Mouse (Mus musculus): ENCODE results near the gene Myom1.

The Myom1 gene

DNA sequence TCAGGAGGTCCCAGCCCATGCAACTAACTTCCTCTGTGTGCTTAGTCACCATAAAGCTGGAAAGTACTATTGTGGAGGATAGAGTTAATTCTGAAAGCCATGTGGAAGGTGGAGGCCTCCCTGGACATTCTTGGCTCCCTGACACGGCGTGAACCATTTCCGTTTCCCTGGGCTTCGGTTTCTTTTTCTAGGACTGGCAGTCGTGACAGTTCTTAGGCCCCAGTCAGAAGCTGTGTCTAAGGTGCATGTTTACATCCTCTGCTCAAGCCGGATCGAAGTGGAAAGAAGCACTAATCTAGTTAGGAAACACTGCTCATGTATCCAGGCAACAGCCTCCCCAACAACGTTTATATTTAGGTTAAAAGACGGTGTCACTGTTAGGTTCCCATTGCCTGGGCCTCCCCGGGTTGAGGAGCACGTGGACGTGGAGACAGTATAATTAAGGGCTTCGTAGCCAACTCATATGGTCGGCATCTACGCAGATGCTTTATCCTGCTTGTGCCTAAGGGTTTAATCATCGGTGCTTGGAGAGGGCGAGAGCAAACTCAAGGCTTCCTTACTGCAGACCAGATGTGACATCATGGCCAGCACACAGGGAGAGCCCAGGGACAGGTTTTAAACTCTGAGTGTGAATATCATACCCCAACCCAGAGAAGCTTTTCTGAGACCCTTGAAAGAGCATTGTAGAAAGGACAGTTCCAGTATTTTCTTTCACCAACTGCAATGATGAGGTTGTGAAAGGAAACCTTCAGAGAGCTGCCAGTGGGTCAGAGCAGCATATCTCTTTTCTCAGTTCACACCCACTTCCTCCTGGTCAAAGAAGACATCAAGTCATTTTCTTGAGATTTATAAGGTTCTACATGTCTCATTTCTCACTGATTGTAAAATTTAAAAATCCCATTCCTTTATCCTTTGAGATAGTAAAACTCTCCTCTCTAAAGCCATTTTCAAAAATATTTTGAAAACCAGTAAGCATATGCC, 100.4 kb downstream of the Myom1 start:
- peak; percentile 48 for DNase-seq (ENCODE audit: low read depth, low spot score)

DNA sequence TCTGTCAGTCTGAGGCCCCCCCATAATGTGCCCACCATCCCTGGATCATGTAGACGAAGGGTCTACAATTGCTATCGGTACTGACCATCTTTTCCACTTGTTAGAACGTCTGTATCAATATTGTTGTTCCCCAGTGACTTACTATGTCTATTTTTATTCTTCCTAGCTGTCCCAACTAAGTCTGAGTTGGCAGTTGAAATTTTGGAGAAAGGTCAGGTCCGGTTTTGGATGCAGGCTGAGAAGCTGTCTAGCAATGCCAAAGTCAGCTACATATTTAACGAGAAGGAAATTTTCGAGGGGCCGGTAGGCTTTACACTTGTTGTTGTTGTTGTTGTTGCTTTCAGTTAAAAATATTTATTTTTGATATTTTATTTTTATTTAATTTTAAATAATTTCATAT, 102.9 kb downstream of the Myom1 start:
- DNase-seq (ENCODE audit: low read depth, low spot score) = no peak

- no peak for DNase-seq (ENCODE audit: low read depth, low spot score)
These were observed 103.8 kb downstream of the Myom1 start for GRCm38 (mm10) chr17:71106250-71106649.

GRCm38 (mm10) chr17:71110753-71111265, 108.4 kb downstream of the Myom1 start:
- peak; percentile 61 for DNase-seq (ENCODE audit: low read depth, low spot score)

DNA sequence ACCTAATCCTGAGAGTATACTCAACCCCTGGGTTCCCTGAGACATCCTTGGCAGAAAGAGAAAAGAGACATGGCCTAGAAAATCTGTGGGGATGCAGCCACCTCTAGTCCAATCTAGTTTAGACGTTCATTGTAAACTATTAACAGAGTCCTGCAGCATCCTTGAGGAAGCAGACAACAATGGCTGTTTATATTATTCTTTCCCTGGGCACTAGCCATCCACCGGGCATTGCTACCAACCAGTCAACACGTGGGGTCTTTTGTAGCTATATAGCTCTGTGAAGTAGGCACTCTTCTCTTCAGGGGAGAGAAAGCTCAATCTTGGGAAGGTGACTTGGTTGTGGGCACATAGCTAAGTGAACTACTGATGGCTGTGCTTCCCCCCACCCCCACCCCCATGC, 110.3 kb downstream of the Myom1 start:
- no peak for DNase-seq (ENCODE audit: low read depth, low spot score)

DNA sequence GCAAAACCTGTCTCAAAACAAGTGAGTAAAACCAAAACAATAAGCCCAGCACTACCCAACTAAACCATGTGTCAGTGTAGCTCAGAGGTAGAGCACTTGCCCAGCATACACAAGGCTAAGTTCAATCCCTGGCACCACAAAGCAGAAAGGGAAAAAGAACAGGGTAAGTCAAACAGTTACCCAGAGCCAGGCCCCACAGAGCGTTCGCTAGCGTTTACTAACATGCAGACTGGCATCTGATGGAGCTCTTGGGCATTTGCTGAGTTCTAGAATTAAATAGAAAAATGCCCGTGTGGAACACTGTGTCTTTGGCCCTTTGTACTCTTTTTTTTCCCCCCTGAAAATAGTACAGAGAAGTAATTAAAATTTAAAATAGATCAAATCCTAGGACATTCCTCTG, 111.8 kb downstream of the Myom1 start:
- DNase-seq (ENCODE audit: low read depth, low spot score) = no peak

DNA sequence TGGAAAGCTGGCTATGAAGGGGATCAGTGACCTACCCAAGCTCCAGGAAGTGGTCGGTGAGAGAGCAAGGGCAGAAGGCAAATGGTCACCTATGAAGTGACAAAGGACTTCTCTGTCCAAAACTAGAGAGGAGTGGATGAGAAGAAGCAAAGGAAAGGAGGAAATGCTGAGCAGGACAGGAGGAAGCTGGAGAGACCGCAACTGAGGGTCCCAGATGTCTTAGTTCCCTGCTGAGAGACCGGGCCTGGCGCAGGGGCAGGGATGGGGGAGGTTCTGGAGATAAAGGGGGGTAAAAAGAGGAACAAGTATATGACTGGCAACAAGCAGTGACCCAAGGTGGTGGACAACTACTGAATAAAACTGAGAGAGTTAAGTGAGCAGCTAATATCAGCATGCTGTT, 115.5 kb downstream of the Myom1 start:
- DNase-seq (ENCODE audit: low read depth, low spot score) = no peak

DNA sequence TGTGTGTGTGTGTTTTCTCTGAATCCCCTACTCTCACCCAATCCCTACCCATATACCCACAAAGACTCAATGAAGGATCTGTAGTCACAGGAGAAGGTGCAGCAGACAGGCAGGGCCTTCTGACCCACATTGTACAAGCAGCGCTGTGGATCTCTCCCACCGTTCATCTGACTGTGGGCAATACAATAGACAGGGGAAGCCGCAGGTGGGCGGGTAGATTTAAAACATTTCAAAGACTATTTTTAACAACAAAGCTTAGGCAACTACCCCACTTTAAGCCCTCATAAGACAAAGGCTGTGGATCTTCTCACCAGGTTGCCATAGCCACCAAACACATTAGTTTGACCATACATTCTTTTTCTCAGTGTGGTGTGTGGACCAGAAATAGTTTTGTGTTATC, 116.2 kb downstream of the Myom1 start:
- no peak for DNase-seq (ENCODE audit: low read depth, low spot score)

DNA sequence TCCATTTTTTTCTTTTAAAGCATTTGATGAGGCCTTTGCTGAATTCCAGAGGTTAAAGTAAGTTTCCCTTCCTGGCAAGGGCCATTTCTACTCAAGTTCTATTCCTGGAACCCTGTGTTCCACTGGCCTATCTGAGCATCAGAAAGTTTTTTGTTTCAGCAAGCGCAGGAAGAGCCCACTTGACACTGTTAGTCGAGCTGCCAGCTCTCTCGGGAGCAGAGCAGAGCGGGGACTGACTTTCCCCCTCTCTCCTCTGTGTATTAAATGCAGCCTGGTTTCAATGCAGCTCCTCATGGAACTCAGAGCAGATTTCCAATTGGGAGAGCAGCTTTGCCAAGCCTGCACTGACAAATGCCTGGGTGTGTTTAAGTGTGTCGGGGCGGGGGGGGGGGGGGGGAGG, 118.2 kb downstream of the Myom1 start:
- no peak for DNase-seq (ENCODE audit: low read depth, low spot score)

DNA sequence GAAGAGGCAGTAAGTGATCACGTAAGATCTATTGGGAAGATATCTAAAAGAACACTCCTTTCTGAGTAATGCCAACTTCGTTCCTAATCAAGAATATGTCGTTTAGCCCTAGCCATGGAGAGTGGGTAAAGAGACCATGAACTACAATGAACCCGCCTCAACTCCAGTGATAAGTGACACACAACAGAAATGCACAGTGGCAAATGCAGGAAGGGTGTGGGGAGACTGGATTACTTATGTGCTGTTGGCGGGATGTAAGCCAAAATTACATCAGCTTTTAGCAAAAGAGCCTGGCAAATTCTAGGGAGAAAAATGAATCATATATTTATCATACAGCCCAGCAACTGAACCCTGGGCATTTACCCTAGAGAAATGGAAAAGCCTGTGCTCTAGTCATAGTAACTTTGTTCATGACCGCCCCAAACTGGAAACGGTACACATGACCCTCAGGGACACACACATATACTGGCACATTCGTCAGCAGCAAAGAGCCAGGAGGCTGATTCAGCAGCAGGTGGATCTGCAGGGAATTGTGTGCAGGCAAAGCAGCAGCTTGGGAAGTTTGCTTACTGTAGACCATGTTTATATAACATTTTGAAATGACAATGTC, 121.7 kb downstream of the Myom1 start:
- no peak for DNase-seq (ENCODE audit: low read depth, low spot score)

- no peak for DNase-seq (ENCODE audit: low read depth, low spot score)
These were observed 122.2 kb downstream of the Myom1 start for GRCm38 (mm10) chr17:71124674-71125073.

DNA sequence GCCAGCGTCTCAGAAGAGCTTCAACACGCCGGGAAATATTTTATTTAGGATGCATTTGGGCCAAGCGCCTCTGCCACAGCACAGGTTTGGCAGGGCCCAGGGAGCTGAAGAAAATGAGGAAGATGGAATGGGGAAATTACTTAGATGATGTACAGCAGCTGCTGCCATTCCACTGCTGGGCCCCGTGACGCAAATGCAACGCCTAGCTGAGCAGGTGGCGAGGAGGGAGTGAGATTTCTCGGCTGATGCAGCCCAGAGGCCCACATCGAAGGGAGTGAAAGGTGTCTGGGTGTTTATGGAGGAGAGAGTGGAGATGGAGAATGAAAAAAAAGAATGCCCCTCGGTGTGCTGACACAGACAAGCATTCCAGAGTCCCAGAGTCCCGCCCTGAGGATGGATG, 123.1 kb downstream of the Myom1 start:
- no peak for DNase-seq (ENCODE audit: low read depth, low spot score)

DNA sequence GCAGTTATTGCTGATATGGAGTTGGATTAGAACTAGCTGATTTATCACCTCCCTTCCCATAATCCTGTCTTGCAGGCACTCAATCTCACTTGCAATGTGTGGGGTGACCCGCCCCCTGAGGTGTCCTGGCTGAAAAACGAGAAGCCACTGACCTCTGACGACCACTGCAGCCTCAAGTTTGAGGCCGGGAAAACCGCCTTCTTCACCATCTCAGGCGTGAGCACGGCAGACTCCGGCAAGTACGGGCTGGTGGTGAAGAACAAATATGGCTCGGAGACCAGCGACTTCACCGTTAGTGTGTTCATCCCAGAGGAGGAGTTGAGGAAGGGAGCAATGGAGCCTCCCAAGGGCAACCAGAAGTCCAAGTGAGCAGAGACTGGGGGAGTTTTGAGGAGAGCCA, 123.6 kb downstream of the Myom1 start:
- no peak for DNase-seq (ENCODE audit: low read depth, low spot score)

- no peak for DNase-seq (ENCODE audit: low read depth, low spot score)
These were observed 125.2 kb downstream of the Myom1 start for GRCm38 (mm10) chr17:71127464-71128110.

DNA sequence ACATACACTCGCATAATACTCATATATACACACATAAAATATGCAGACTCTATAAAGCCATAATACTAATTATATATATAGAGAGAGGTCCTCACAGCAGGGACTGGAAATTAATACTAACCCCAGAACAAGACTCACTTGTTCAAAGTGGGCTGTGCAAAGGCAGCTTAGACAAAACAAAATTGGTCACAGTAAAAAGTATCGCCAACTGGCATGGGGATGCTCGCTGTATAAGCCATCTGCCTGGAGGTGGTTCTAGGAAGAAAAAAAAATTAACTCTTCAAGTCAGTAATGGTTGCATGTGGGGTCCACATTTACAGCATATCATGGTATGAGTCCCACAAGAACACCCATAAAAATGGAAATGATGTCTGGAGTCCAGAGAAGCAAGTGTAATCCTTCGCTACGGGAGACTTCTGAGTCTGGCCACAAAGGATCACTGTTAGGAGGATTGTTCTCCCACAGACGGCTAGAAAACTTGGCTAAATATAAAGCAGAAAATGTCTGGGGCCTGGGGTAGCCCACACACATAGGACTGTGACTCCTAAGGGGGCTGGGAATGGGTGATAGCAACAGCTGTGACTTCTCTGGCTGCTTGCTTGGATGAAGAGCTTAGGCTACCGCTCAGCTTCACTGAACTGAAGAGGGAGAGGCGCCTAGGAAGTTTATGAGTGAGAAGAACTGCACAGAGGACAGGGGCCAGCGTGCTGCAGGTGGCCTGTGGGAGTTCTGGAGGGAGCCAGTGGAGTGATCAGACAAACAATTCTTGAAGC, 127.2 kb downstream of the Myom1 start:
- no peak for DNase-seq (ENCODE audit: low read depth, low spot score)

DNA sequence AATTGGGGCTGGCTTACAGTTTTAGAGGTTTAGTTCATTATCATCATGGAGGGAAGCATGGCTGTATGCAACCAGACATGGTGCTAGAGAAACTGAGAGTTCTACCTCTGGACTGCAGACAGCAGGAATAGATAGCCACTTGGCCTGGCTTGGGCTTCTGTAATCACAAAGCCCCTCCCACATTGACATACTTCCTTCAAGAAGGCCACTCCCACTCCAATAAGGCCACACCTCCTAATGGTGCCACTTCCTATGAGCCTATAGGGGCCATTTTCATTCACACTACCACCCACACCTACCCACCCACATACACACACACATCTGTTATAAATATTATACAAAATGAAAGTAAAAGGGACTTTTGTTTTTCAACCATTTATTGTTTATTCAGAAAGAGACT, 129.8 kb downstream of the Myom1 start:
- no peak for DNase-seq (ENCODE audit: low read depth, low spot score)

DNA sequence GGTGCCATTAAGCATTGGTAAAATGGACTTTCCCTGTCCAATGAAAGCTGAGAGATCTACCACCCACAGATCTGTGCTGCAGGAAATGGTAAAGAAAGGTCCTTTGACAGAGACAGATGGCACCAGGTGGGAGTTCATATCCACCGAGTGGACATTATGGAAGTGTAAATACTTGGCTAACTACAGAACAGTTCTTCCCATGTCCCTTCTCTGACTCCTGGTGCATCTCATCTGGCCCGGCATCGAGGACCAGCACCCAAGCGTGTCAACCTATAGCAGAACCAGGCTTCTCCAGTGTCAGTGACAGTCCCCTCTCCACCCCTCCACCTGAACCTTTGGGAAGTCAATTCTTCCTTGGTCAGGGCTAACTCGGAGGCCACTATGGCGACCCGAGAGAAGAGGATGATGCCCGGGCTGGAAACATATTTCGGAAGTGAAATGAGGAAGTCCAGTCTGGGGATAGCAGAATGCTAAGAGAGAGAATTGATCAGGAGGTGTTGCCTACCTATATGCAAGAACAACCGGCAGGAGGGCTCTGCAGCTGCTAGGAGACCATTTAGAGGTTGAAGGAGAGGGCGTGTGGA, 130.5 kb downstream of the Myom1 start:
- no peak for DNase-seq (ENCODE audit: low read depth, low spot score)

DNA sequence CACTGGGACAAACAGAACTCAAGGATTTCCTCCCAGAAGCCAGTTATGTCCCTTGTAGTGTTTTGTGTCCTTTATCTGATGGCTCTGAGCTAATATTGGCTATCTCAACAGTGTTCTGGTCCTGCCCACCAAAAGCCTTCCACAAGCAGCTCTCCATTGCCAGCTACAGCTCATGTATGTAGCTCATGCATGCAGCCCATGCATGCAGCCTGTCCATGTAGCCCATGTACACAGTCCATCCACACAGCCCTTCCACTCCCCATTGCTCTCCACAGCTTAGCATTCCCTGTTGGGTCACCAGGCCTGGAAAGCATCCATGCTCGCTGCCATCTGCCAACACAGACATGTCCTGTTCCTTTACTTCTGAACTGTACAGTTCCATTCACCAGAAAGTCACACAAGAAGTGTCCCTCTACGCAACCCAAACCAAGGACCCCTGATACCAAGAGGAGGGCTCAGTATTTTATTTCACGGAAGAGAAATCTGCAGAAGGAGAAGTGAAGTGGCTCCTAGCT, 132.1 kb downstream of the Myom1 start:
- no peak for DNase-seq (ENCODE audit: low read depth, low spot score)

DNA sequence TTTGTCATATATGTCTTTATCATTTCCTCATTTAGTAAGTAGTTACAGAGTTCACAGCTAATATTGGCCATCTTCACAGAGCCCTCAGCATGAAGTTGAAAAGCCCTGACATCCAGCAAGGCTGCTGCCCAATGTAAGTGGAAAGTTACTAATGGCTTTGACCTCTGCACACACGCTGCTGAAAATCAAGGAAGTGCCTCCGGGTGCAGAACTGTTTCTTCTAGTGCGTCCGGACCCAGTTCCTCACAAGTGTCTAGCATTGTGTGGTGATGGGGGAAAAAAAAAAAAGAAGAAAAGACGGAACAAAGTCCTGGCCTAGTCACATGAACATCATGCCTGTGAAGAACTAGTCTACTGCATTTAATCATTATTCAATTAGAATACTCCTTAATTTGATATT, 132.7 kb downstream of the Myom1 start:
- DNase-seq (ENCODE audit: low read depth, low spot score) = no peak

DNA sequence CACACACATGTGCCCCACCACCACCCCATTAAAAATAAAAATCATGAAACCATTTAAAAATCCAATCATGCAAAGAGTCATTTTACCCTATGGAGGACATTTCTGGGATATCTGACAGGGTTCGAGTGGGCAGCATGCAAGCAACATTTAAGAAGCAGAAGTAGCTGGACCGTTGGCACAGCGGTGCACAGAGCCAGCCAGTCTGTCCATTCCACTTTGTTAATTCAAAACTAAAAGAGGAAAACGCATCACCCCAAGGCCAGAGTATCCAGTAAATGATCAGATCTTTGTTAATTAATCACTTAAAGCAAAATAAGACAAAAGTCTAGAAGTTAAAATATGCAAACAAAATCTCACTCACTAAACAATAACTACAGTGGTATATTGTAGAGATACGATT, 133.4 kb downstream of the Myom1 start:
- DNase-seq (ENCODE audit: low read depth, low spot score) = no peak

Data from forelimb bud, embryonic 11.5 days (tissue).